Mouse (Mus musculus): ENCODE measurements around the gene Crebl2. TPM values are rescaled to one million over a fixed set of nuclear protein-coding genes. Genes with fewer than 3 reads are reported as not detected.

The Crebl2 gene
- total RNA-seq, 1 experiment from 2014 or later, result 11.6 TPM

DNA sequence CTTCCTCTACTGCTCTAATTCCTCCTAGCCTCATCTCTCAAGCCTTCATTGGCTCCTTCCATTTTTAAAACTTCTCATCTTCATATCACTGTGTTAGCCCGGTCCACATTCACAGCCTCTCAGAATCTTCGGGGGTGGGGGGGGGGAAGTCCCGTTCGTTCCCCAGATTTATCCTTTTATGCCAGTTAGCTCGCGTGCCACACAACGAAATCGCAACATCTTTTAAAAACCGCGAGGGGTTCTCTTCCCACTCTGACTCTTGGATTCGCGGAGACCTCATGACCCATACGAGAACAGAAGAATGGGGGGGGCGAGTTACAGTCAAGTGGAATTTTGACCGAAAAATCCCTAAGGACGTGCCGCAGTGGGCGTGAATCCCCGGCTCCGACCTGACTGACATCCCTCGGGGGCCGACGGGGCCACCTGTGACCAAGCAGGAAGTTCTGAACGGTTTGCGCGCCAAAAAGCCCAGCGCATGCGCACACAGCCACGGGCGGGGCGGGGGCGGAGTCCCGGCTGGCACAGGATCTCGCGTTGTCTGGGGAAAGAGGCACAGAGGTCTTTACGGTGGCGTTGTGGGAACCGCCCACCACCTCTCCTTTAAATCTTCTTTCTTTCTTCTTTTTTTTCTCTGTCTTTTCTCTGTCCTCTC, 67.6 kb downstream of the Crebl2 start:
- peak; percentile 87 for ATAC-seq (replicated peaks; ENCODE audit: low read depth, poor library complexity, severe bottlenecking)

DNA sequence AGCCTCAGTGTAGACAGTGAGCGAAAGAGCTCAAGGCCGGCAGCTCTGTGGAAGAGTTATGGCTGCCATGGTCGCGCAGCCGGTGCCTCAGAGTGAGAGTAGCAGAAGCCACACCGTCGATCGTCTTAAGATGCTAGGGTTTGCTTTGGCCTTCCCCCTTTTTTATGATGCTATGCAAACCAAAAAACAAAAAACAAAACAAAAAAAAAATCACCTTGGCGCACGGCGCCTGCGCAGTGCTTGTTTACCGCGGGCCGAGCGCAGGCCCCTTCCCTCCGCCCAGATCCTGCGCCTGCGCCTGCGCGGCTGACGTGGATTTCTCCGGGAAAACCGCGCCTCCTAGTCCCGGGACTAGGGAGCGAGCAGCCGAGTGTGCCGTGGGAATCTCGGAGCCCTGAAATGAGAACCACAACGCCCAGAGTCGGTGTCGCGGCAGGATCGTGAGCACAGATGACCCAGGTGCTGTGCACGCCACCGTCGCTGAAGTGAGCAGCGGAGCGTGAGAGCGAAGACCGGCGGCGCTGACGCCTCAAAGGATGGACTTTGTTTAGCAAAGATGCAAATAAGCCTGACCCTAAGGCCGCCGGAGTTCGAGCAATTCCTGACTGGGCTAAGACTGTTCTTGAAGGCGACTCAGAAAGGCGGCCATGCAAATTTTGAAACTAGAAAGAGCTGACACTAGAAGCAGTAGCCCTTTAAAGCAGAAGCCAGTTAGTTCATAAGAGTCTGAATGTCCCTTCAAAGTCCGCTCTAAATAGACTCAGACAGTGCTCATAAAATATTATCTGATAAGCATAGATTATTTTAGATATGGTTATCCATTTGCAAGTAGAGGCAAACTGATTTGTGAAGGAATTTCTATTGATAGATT, 68.4 kb downstream of the Crebl2 start, which contains the start of gene Gpr19:
Gene Gpr19 (minus strand): TSS at position 484 of the 871 bp plus-strand sequence.
- ATAC-seq (replicated peaks; ENCODE audit: low read depth, poor library complexity, severe bottlenecking), result peak; percentile 60

GRCm38 (mm10) chr6:134903368-134903767, 73.4 kb downstream of the Crebl2 start:
- ATAC-seq (replicated peaks; ENCODE audit: low read depth, poor library complexity, severe bottlenecking), result no peak

- ATAC-seq (replicated peaks; ENCODE audit: low read depth, poor library complexity, severe bottlenecking), result no peak
These were observed 74.2 kb downstream of the Crebl2 start for GRCm38 (mm10) chr6:134903891-134904884.

DNA sequence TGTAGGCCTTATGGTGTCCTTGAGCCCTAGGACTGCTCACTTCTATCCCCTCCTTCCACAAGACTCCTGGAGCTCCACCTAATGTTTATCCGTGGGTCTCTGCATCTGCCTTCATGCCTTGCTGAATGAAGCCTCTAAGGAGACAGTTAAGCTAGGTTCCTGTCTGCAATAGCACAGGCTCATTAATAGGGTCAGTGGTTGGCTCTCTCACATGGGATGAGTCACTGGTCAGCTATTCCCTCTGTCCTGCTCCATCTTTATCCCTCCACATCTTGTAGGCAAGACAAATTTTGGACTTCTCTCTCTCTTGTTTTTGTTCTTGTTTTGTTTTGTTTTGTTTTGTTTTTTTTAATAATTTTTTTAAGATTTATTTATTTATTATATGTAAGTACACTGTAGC, 75.9 kb downstream of the Crebl2 start:
- ATAC-seq (replicated peaks; ENCODE audit: low read depth, poor library complexity, severe bottlenecking), result no peak

Other genes starting within 250 kb of the Crebl2 start
- 4.8 and 6.1 TPM in 2 replicates for gene Mansc1, start 197.7 kb upstream of the Crebl2 start, total RNA-seq (2017)
- gene Borcs5, start 190.6 kb upstream of the Crebl2 start, total RNA-seq (2017), result 12.4 and 13.4 TPM in 2 replicates
- gene Dusp16, start 37.5 kb upstream of the Crebl2 start, total RNA-seq (2017), result 4.9 and 9.5 TPM in 2 replicates
- gene Gpr19, start 68.4 kb downstream of the Crebl2 start, total RNA-seq (2017), result 7.8 and 9.9 TPM in 2 replicates
- 61.3 and 66.2 TPM in 2 replicates for gene Cdkn1b, start 90.2 kb downstream of the Crebl2 start, total RNA-seq (2017)
- gene Apold1, start 151.6 kb downstream of the Crebl2 start, total RNA-seq (2017), result 0.39 and 0.64 TPM in 2 replicates
- gene Ddx47, start 181.5 kb downstream of the Crebl2 start, total RNA-seq (2017), result 139 and 149 TPM in 2 replicates
- 0.15 and 0.69 TPM in 2 replicates for gene Gprc5a, start 235.5 kb downstream of the Crebl2 start, total RNA-seq (2017)